Mouse (Mus musculus) adrenal gland, postnatal 36 days (tissue): Measurements from ENCODE around the gene Hmgxb4. TPM values are rescaled to one million over a fixed set of nuclear protein-coding genes. Genes with fewer than 3 reads are reported as not detected.
A peak's percentile ranks its signal among the peaks of the same experiment; 100 is the strongest.

Source experiments
- DNase-seq, 2 experiments: peaks; one replicate each; pipeline ENCODE4 v3.0.0; 2021; ENCODE audit warnings: mixed read lengths in 1 of 2
- total RNA-seq, 2 experiments: library from RNA; stranded (reverse); gene quantifications; 2 replicates each; pipeline ENCODE4 v1.2.3; 2021

Hmgxb4 gene
- total RNA-seq, 2 experiments from 2014 or later = 19.0 to 24.1 TPM

- DNase-seq = no peak
These were observed 25.3 kb downstream of the Hmgxb4 start for GRCm38 (mm10) chr8:75018274-75018972.

GRCm38 (mm10) chr8:75023660-75024316 lies 30.6 kb downstream of the Hmgxb4 start:
- no peak for DNase-seq

- DNase-seq = no peak
These were observed 32.7 kb downstream of the Hmgxb4 start for GRCm38 (mm10) chr8:75025809-75026208.

- no peak for DNase-seq
These were observed 37.4 kb downstream of the Hmgxb4 start for GRCm38 (mm10) chr8:75030453-75031024.

DNA sequence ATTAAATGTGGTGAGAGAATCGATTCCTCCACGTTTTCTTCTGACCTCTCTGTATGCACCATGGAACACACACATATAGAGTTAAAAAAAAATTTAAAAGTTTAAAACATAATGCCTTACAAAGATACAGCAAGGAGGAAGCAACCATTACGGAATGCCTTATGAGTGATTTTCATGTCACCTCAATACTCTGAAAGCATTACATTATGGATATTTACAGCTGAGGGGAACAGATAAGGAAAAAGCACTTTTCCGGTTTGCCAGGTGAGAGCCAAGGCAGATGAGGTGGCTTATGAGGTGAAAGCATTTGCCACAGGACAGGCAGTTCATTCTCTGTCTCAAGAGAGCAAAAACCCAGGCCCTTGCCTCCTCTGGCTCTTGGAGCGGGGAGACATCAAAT lies 39.8 kb downstream of the Hmgxb4 start:
- DNase-seq = no peak

GRCm38 (mm10) chr8:75033511-75034243 lies 40.5 kb downstream of the Hmgxb4 start, which contains the start of gene Tom1:
TSS of gene Tom1 (plus strand) at chr8:75033705.
- DNase-seq = peak; percentile 97 to 99

DNA sequence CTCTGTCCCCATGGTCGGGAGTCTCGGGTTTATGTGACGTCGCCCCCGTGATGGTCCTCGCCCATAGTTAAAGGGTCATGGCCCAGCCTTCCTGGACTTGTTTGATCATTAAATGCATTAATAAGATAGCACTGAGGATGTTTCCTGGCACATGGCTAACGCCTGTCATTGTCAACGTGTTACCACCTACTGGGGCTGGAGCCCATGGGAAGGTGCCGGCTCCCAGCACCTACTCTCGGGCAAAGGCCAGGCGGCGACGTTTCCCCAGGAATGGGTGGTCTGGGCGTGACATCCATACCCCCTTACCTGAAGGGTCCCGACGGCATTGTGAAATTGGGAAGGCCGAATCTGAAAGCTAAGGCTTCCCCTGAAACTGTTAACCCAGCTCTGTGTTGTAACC lies 41.1 kb downstream of the Hmgxb4 start:
- DNase-seq = peak in 1 of 2 experiments; percentile 8

- DNase-seq = no peak
These were observed 42.5 kb downstream of the Hmgxb4 start for GRCm38 (mm10) chr8:75035640-75036039.

- DNase-seq = peak; percentile 16 to 17
These were observed 45.3 kb downstream of the Hmgxb4 start for GRCm38 (mm10) chr8:75038497-75038896.

- no peak for DNase-seq
These were observed 46.6 kb downstream of the Hmgxb4 start for GRCm38 (mm10) chr8:75039754-75040153.

- no peak for DNase-seq
These were observed 49.0 kb downstream of the Hmgxb4 start for GRCm38 (mm10) chr8:75042171-75042570.

GRCm38 (mm10) chr8:75042974-75043373 lies 49.8 kb downstream of the Hmgxb4 start:
- no peak for DNase-seq

- DNase-seq = no peak
These were observed 53.1 kb downstream of the Hmgxb4 start for GRCm38 (mm10) chr8:75046303-75046702.

DNA sequence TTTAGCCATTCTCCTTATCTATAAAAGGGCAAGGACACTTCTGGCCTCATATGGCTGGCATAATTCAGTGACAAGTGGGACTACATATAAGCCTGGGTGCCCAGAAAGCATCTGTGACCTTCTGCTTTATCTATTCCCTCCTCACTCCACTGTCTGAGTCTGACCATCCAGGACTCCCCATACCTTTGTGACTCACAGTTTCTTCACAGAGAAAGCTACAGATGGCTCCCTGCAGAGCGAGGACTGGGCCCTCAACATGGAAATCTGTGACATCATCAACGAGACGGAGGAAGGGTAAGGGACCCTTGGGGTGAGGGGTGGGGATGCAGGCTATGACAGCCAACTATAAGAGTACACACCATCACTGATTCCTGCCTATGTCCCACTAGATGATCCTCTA lies 54.6 kb downstream of the Hmgxb4 start:
- DNase-seq = peak; percentile 10 to 12

DNA sequence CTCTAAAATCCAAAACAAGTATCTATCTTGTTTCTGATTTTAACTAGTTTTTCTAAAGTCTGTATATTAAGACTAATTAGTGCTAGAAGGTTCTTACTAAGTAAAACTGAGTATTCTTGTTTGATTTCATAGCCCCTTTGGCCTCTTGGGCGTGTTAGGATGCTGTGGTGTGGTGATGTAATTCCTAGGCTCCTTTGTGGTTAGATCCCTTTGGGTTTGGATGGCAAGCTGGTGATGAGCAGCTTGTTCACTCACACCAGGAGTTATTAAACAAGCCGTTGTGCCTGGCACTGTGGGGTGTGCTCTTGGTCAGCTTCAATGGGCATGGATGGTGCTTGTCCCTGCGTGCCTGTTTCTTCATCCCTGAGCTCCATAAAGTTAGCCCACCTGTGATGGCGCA lies 60.2 kb downstream of the Hmgxb4 start:
- DNase-seq = no peak

DNA sequence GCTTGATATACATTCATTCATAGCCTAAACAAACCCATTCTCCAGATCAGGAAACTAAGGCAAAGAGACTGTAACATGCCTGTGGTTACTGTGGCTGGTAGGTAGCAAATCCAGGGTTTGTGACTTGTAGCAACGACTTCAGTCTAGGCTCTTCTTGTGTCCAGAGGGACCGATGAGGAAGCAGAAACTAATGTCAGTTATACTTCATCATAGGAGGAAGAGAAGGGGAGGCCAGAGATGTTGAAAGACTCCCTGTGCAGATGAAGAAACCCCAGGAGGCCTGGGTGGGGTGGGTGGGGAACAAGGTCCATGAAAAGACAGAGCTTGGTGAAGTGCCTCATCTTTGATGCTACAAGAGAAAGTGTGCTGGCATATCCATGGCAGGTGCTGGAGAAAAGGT lies 62.5 kb downstream of the Hmgxb4 start:
- no peak for DNase-seq

GRCm38 (mm10) chr8:75060022-75060421 lies 66.9 kb downstream of the Hmgxb4 start:
- no peak for DNase-seq

DNA sequence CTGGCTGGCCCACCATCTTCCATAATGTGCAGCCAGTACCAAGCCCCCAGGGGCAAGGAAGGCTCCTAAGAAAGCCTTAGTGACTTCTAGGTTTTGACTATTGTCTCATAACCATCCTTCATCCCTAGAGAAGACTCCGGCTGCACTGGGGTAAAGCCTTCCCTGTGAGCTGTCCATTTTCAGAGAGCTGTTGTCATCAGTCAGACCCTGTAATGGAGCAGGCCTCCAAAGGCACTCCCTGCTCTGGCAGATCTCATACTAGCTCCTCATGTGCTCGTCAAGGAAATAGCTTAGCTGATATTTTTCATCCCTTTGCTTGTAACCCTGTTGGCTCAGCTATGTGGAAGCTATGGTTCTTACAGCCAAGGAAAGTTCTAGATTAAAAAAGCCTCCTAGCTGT lies 67.7 kb downstream of the Hmgxb4 start:
- no peak for DNase-seq

DNA sequence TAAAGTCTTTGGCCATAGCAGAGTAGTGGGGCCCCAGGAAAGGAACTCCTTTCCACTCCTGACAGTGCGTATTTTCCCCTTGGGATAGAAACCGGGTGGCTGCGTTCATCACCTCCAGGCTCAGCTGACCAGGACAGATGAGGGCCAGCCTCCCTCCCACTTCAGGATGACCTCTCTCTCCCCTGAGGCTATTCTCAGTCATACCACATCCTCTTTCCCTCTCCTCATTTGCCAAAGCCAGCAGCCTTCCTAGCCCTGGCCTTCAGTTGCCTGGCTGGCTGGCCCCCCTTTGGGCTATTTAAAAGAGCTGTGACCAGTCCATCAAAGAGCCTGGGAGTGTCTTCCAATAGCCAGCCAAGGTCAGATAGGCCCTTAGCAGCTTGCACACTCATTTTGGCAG lies 70.1 kb downstream of the Hmgxb4 start:
- DNase-seq = peak; percentile 34 to 35

- no peak for DNase-seq
These were observed 71.6 kb downstream of the Hmgxb4 start for GRCm38 (mm10) chr8:75064790-75065189.

DNA sequence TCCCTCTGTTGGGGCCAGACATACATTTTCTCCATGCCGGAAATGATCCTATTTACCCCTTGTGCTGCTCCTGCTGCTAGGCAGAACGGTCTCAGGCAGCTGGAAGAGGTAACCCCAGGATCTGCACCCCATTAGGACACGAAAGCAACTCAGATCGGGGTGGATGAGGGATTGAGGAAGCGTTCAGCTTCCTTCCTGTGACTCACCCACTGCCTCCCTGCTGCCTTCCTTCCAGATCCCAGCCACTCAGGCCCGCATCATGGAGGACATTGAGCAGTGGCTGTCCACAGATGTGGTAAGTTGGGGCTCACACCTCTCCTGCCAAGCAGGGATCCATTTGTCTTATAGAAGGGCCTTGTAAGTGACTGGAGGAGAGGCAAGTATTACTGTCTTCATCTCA lies 74.1 kb downstream of the Hmgxb4 start:
- DNase-seq = no peak

GRCm38 (mm10) chr8:75070297-75070696 lies 77.1 kb downstream of the Hmgxb4 start:
- DNase-seq = no peak
